Mouse (Mus musculus) CH12.LX (cell line): ENCODE measurements around the gene Slc4a5. TPM values are rescaled to one million over a fixed set of nuclear protein-coding genes. Genes with fewer than 3 reads are reported as not detected.

Experiments
- DNase-seq: peaks from one replicate; pipeline ENCODE4 v3.0.0-alpha.2; 2013; ENCODE audit errors: extremely low read depth
- H3K27ac ChIP-seq: 2 replicates; pipeline ENCODE4 v1.5.1; 2012; ENCODE audit warnings: low read depth, mild to moderate bottlenecking, control low read depth, moderate library complexity; ENCODE audit not compliant: insufficient read depth
- H3K27me3 ChIP-seq: replicated peaks from 2 replicates; pipeline ENCODE3; 2012; ENCODE audit warnings: inconsistent platforms
- H3K36me3 ChIP-seq, 2 experiments: replicated peaks in 1 of 2; 2 replicates each; pipeline versions ENCODE3 to v1.6.1; 2012; ENCODE audit warnings: inconsistent platforms in 1 of 2, low read length in 1 of 2, mild to moderate bottlenecking in 1 of 2, mixed read lengths in 1 of 2, moderate library complexity in 1 of 2; ENCODE audit not compliant: control insufficient read depth in 1 of 2, insufficient read depth in 1 of 2
- H3K4me1 ChIP-seq, 2 experiments: 2 replicates each; pipeline ENCODE4 v1.6.1; 2012; ENCODE audit warnings: inconsistent platforms in 1 of 2, moderate library complexity in 1 of 2; ENCODE audit not compliant: insufficient read depth in 2 of 2, control insufficient read depth in 1 of 2
- H3K4me2 ChIP-seq: 2 replicates; pipeline ENCODE4 v1.6.1; 2012; ENCODE audit warnings: low read depth, mild to moderate bottlenecking, control low read depth; ENCODE audit not compliant: poor library complexity, insufficient read depth, severe bottlenecking
- H3K4me3 ChIP-seq, 3 experiments: fragments of 150-350 bp in 1 of 3; sonication (generic) in 1 of 3; replicated peaks in 1 of 3; 2 replicates each; pipeline versions ENCODE3 to v1.5.1; 2011 to 2012; ENCODE audit warnings: low read depth in 2 of 3, low read length in 2 of 3, mild to moderate bottlenecking in 2 of 3, moderate library complexity in 2 of 3, control low read depth in 1 of 3, improper control_type of control experiment in 1 of 3, inconsistent platforms in 1 of 3, mixed read lengths in 1 of 3; ENCODE audit not compliant: poor library complexity in 1 of 3
- H3K79me2 ChIP-seq: replicated peaks from 2 replicates; pipeline ENCODE4 v1.6.1; 2012; ENCODE audit warnings: mild to moderate bottlenecking, moderate library complexity; ENCODE audit not compliant: control insufficient read depth, poor library complexity, insufficient read depth, severe bottlenecking; ENCODE audit errors: extremely low read depth
- H3K9ac ChIP-seq: 2 replicates; pipeline ENCODE4 v1.6.1; 2012; ENCODE audit warnings: low read depth, mild to moderate bottlenecking, control low read depth, moderate library complexity; ENCODE audit not compliant: insufficient read depth
- H3K9me3 ChIP-seq: replicated peaks from 2 replicates; pipeline ENCODE3; 2012; ENCODE audit warnings: low read length, inconsistent platforms, mixed read lengths
- CHD2 ChIP-seq: IDR thresholded peaks from 2 replicates; pipeline ENCODE4 v1.6.1; 2011; ENCODE audit warnings: low read length, improper control_type of control experiment
- CTCF ChIP-seq, 2 experiments: IDR thresholded peaks in 1 of 2; conservative IDR thresholded peaks in 1 of 2; 2 replicates each; pipeline ENCODE4 v1.5.1; 2011 to 2012; ENCODE audit warnings: low read depth in 2 of 2, low read length in 2 of 2, improper control_type of control experiment in 1 of 2, inconsistent platforms in 1 of 2, mild to moderate bottlenecking in 1 of 2, moderate library complexity in 1 of 2
- EP300 ChIP-seq: IDR thresholded peaks from 2 replicates; pipeline ENCODE4 v1.6.1; 2011; ENCODE audit warnings: low read length, improper control_type of control experiment
- GABPA ChIP-seq: IDR thresholded peaks from 2 replicates; pipeline ENCODE4 v1.6.1; 2012; ENCODE audit warnings: low read depth, low read length, improper control_type of control experiment, inconsistent platforms; ENCODE audit not compliant: insufficient replicate concordance
- HCFC1 ChIP-seq: IDR thresholded peaks from 2 replicates; pipeline ENCODE4 v1.6.1; 2012; ENCODE audit warnings: low read depth, mild to moderate bottlenecking, inconsistent platforms, low read length, improper control_type of control experiment
- IRF4 ChIP-seq: IDR thresholded peaks from 2 replicates; pipeline ENCODE4 v1.6.1; 2014; ENCODE audit warnings: low read depth, mild to moderate bottlenecking, inconsistent platforms, low read length, improper control_type of control experiment
- JUND ChIP-seq: conservative IDR thresholded peaks from 2 replicates; pipeline ENCODE4 v1.6.1; 2011; ENCODE audit warnings: low read depth, low read length, improper control_type of control experiment
- MYC ChIP-seq: IDR thresholded peaks from 2 replicates; pipeline ENCODE4 v1.6.1; 2011; ENCODE audit warnings: low read depth, mild to moderate bottlenecking, improper control_type of control experiment, low read length
- NELFE ChIP-seq: IDR thresholded peaks from 2 replicates; pipeline ENCODE4 v1.6.1; 2011; ENCODE audit warnings: low read depth, low read length, improper control_type of control experiment
- POLR2A ChIP-seq: IDR thresholded peaks from 2 replicates; pipeline ENCODE4 v1.6.1; 2011; ENCODE audit warnings: low read depth, mild to moderate bottlenecking, improper control_type of control experiment, low read length
- RAD21 ChIP-seq: IDR thresholded peaks from 2 replicates; pipeline ENCODE4 v1.6.1; 2011; ENCODE audit warnings: low read depth, mild to moderate bottlenecking, low read length, improper control_type of control experiment, moderate library complexity
- RCOR1 ChIP-seq: conservative IDR thresholded peaks from 2 replicates; pipeline ENCODE4 v1.6.1; 2012; ENCODE audit warnings: low read depth, mild to moderate bottlenecking, inconsistent platforms, low read length, improper control_type of control experiment
- SIN3A ChIP-seq: IDR thresholded peaks from 2 replicates; pipeline ENCODE4 v1.6.1; 2012; ENCODE audit warnings: low read length, improper control_type of control experiment, inconsistent platforms
- SMC3 ChIP-seq: IDR thresholded peaks from 2 replicates; pipeline ENCODE4 v1.6.1; 2011; ENCODE audit warnings: low read depth, low read length, improper control_type of control experiment
- ZC3H11A ChIP-seq: IDR thresholded peaks from 2 replicates; pipeline ENCODE4 v1.6.1; 2012; ENCODE audit warnings: low read depth, mild to moderate bottlenecking, inconsistent platforms, low read length, improper control_type of control experiment
- ZKSCAN1 ChIP-seq: IDR thresholded peaks from 2 replicates; pipeline ENCODE4 v1.6.1; 2012; ENCODE audit warnings: low read depth, inconsistent platforms, low read length, improper control_type of control experiment, borderline replicate concordance
- dilution Hi-C: fragments of 300-500 bp; cut with MboI; formaldehyde crosslinking; loops from 2 replicates; pipeline ENCODE4 v1.14.3; 2020; ENCODE audit warnings: low sequenced_read_pairs; ENCODE audit not compliant: extremely low pct_unique_long_range_greater_than_20kb, extremely low pct_ligation_motif_present
- in situ Hi-C: fragments of 300-500 bp; cut with MboI; formaldehyde crosslinking; loops from 3 replicates; pipeline ENCODE4 v1.14.3; 2019; ENCODE audit warnings: low sequenced_read_pairs, low pct_ligation_motif_present, low pct_unique_long_range_greater_than_20kb, mixed read lengths
- polyA plus RNA-seq: library from polyadenylated mRNA; unstranded; fragments of >175 nt; gene quantifications from 2 replicates; pipeline ENCODE4 v1.2.1, GENCODE M21; 2012; ENCODE audit warnings: low read depth; ENCODE audit not compliant: insufficient read length
- total RNA-seq, 2 experiments: library from RNA; depleted of rRNA; stranded (reverse); fragments of 300-350 nt in 1 of 2; fragments of >200 nt in 1 of 2; gene quantifications; 2 replicates each; pipeline ENCODE4 v1.2.3; 2012 to 2014

Slc4a5 gene
- total and polyA plus RNA-seq, 3 experiments = 0.13 to 0.21 TPM; not detected in 1

DNA sequence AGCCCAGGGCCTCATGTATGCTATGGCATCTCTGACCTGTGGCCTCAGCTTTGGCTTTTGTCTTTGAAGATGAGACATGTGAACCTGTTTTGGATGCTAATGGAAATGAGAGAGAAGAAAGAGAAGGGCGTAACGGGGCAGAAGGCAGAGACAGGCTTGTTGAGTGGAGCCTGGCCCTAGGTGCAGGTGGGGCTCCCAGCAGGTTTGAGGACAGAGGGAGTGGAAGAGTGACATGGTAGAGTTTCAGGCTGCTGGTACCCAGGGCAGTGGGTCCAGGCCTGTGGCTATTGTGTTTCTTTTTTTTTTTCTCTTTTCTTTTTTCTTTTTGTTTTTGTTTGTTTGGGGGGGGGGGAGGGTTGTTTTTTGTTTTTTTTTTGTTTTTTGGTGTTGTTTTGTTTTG lies 27.5 kb downstream of the Slc4a5 start:
- no peak for DNase-seq
- H3K27ac ChIP-seq = no peak overlapping the region
- H3K27me3 ChIP-seq = peaks cover 34% of the 10 kb centered on the region

DNA sequence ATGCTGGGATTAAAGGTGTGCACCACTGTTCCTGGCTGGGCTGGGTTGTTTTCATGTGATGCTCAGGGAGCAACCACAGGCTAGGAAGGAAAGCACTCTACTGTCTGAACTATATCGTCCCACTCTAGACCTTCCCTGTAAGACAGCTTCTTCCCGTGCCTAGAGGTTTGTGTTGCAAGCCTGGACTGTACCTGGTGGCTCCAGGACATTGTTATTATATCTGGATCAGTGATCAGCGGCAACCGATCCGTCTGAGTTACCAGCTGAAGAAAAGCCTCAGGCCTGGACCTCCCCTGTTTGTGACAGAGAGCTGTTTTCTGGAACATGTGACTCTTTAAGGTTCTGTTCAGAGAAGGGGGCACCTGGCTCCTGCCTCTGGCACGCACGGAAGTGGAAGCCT lies 34.6 kb downstream of the Slc4a5 start:
- no peak for DNase-seq
- Histone ChIP-seq H3K9me3 (no peaks in the 10 kb centered on the region), H3K4me2 (no peak overlapping the region), H3K36me3 (no peaks in the 10 kb centered on the region), H3K9ac (no peak overlapping the region), H3K4me1 (no peaks in the 10 kb centered on the region), H3K27ac (no peak overlapping the region), H3K79me2 (no peaks in the 10 kb centered on the region), H3K4me3 (no peak overlapping the region), H3K27me3 (peaks cover 33% of the 10 kb centered on the region)
- in situ Hi-C loops (no loop called here), dilution Hi-C loops (no loop called here)
- TF ChIP-seq IRF4 = no peak
- no peak for TF ChIP-seq POLR2A
- no peak for TF ChIP-seq NELFE
- TF ChIP-seq RAD21 = no peak
- no peak for TF ChIP-seq JUND
- no peak for TF ChIP-seq CHD2
- TF ChIP-seq SIN3A = no peak
- no peak for TF ChIP-seq EP300
- no peak for TF ChIP-seq HCFC1
- no peak for TF ChIP-seq ZC3H11A
- TF ChIP-seq MYC = no peak

More for the DNA sequence above, 27.5 kb downstream of the Slc4a5 start:
- in situ Hi-C loops = no loop called here
- H3K4me1 ChIP-seq = no peaks in the 10 kb centered on the region
- H3K9me3 ChIP-seq = no peaks in the 10 kb centered on the region
- TF ChIP-seq ZKSCAN1 = no peak
- TF ChIP-seq CTCF (conservative IDR thresholded peaks at IDR 0.05 in 1 of 2, IDR thresholded peaks at IDR 0.05 in 1 of 2; ENCODE audit: low read depth in 2 of 2, low read length in 2 of 2) = no peak
- TF ChIP-seq SMC3 = no peak
- no peak for TF ChIP-seq IRF4
- TF ChIP-seq GABPA = no peak
- no peak overlapping the region for H3K4me3 ChIP-seq
- H3K36me3 ChIP-seq = no peaks in the 10 kb centered on the region
- dilution Hi-C loops = no loop called here
- H3K79me2 ChIP-seq = no peaks in the 10 kb centered on the region
- no peak overlapping the region for H3K9ac ChIP-seq
- H3K4me2 ChIP-seq = no peak overlapping the region

DNA sequence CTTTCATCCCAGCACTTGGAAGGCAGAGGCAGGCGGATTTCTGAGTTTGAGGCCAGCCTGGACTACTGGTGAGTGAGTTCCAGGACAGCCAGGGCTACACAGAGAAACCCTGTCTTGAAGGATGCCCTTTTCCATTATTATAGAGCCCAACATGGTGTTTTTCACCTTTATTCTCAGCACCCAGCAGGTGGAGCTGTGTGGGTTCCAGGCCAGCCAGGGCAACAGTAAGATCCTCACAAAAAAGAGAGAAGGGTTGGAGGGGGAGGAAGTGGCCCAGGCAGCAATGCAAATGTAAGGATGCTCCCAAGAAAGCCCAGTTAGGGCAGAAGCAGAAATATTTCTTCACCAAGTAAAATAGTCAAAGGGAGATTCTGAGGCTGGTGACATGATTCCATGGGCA lies 44.9 kb downstream of the Slc4a5 start:
- H3K36me3 ChIP-seq = no peaks in the 10 kb centered on the region
- H3K79me2 ChIP-seq = no peaks in the 10 kb centered on the region
- no peak overlapping the region for H3K27ac ChIP-seq
- in situ Hi-C loops = no loop called here
- H3K9ac ChIP-seq = no peak overlapping the region
- peak; percentile 12 for DNase-seq
- H3K4me1 ChIP-seq = peaks cover 4 to 20% of the 10 kb centered on the region in 2 experiments; a peak in 3 of 4 replicates
- TF ChIP-seq CTCF (conservative IDR thresholded peaks at IDR 0.05 in 1 of 2, IDR thresholded peaks at IDR 0.05 in 1 of 2; ENCODE audit: low read depth in 2 of 2, low read length in 2 of 2) (peak in 1 of 2 experiments; percentile 42; a peak in 2 of 4 replicates), RCOR1 (no peak), SMC3 (0 out of 2 replicates have a peak, but pooled peaks have one; percentile 10)
- no peak overlapping the region for H3K4me3 ChIP-seq
- dilution Hi-C loops = no loop called here
- no peak overlapping the region for H3K4me2 ChIP-seq
- peaks cover 44% of the 10 kb centered on the region for H3K27me3 ChIP-seq
- peaks cover 5% of the 10 kb centered on the region for H3K9me3 ChIP-seq
